Mouse (Mus musculus): ENCODE measurements around the gene Mapre3. TPM values are rescaled to one million over a fixed set of nuclear protein-coding genes. Genes with fewer than 3 reads are reported as not detected.

The Mapre3 gene
- total RNA-seq, 2 experiments from 2014 or later: 90.8 to 91.0 TPM

DNA sequence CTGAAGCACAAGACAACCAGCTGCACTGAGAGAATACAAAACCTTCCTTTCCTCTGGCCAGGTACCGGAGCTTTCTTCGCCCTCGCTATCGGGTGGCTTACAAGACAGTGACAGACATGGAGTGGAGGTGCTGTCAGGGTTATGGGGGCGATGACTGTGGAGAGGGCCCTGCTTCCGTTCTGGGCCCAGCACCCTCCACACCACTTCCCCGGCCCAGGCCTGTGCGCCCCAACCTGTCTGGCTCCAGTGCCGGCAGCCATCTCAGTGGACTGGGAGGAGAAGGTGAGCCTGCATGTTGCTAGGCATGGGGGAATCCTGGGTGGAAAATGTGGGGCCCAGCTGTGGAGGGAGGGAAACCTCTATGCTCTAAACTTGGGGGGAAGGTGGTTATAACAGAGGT, 101.0 kb downstream of the Mapre3 start:
- no peak for DNase-seq (ENCODE audit: low spot score)

Other genes with a start within 250 kb of the Mapre3 start
- gene Kcnk3, start 226.5 kb upstream of the Mapre3 start, total RNA-seq (2021): under 1 TPM; 0.18 to 0.59 TPM
- 10 to 100 TPM; 11.3 to 11.9 TPM for gene Slc35f6, start 166.7 kb upstream of the Mapre3 start, total RNA-seq (2021)
- gene Cenpa, start 147.9 kb upstream of the Mapre3 start, total RNA-seq (2021): 1 to 10 TPM in 1 of 2 experiments, under 1 TPM in 1; 0.96 to 2.5 TPM
- gene Dpysl5, start 103.1 kb upstream of the Mapre3 start, total RNA-seq (2021): 1 to 10 TPM in 1 of 2 experiments, under 1 TPM in 1; 0.62 to 1.3 TPM
- gene Tmem214, start 53.4 kb downstream of the Mapre3 start, total RNA-seq (2021): 10 to 100 TPM; 28.8 to 29.7 TPM
- gene Agbl5, start 74.1 kb downstream of the Mapre3 start, total RNA-seq (2021): 1 to 10 TPM; 2.1 to 3.4 TPM
- gene Ost4, start 93.1 kb downstream of the Mapre3 start, total RNA-seq (2021): 100 to 1,000 TPM; 110 to 114 TPM
- 1 to 10 TPM; 2.5 to 4.4 TPM for gene Emilin1, start 98.8 kb downstream of the Mapre3 start, total RNA-seq (2021)
- gene Khk, start 106.8 kb downstream of the Mapre3 start, total RNA-seq (2021): 10 to 100 TPM; 36.5 to 36.6 TPM
- gene Cgref1, start 130.9 kb downstream of the Mapre3 start, total RNA-seq (2021): 1 to 10 TPM; 3.0 to 3.9 TPM
- gene Preb, start 145.7 kb downstream of the Mapre3 start, total RNA-seq (2021): 10 to 100 TPM; 70.5 to 78.2 TPM
- gene Tcf23, start 154.0 kb downstream of the Mapre3 start, total RNA-seq (2021): under 1 TPM; 0.07 to 0.21 TPM
- gene Atraid, start 233.7 kb downstream of the Mapre3 start, total RNA-seq (2021): 10 to 100 TPM; 45.3 to 45.4 TPM
- gene Slc5a6, start 234.3 kb downstream of the Mapre3 start, total RNA-seq (2021): 1 to 10 TPM; 4.3 to 5.7 TPM
- 10 to 100 TPM; 21.0 to 24.9 TPM for gene Cad, start 240.1 kb downstream of the Mapre3 start, total RNA-seq (2021)